Mouse (Mus musculus) stomach, embryonic 16.5 days (tissue): ENCODE measurements around the gene Tmcc2. TPM values are rescaled to one million over a fixed set of nuclear protein-coding genes. Genes with fewer than 3 reads are reported as not detected.

ENCODE experiments used
- ATAC-seq: fragments of 200-750 bp; cut with Nextera tagmentation; 2 replicates; pipeline ENCODE4 v1.8.0; 2017; ENCODE audit warnings: moderate number of reproducible peaks, moderate TSS enrichment; ENCODE audit not compliant: insufficient read depth, low FRiP score
- H3K27ac ChIP-seq: fragments of 300-500 bp; sonication (generic); 2 replicates; pipeline ENCODE4 v1.5.1; 2014; ENCODE audit warnings: low read length
- H3K27me3 ChIP-seq: fragments of 300-500 bp; sonication (generic); 2 replicates; pipeline ENCODE4 v1.6.1; 2014; ENCODE audit warnings: low read length, control low read depth, mixed read lengths; ENCODE audit not compliant: control insufficient read depth, insufficient read depth
- H3K36me3 ChIP-seq: fragments of 300-500 bp; sonication (generic); 2 replicates; pipeline ENCODE4 v1.6.1; 2014; ENCODE audit warnings: low read length; ENCODE audit not compliant: control insufficient read depth, insufficient read depth
- H3K4me1 ChIP-seq: fragments of 300-500 bp; sonication (generic); 2 replicates; pipeline ENCODE4 v1.6.1; 2014; ENCODE audit warnings: low read length, control low read depth, mixed read lengths; ENCODE audit not compliant: control insufficient read depth, insufficient read depth
- H3K4me2 ChIP-seq: fragments of 300-500 bp; sonication (generic); 2 replicates; pipeline ENCODE4 v1.6.1; 2014; ENCODE audit warnings: low read depth, low read length, mixed read lengths
- H3K4me3 ChIP-seq: fragments of 300-500 bp; sonication (generic); replicated peaks from 2 replicates; pipeline ENCODE4 v1.5.1; 2014; ENCODE audit warnings: mild to moderate bottlenecking, low read length
- H3K9ac ChIP-seq: fragments of 300-500 bp; sonication (generic); 2 replicates; pipeline ENCODE4 v1.6.1; 2014; ENCODE audit warnings: low read length
- H3K9me3 ChIP-seq: fragments of 300-500 bp; sonication (generic); replicated peaks from 2 replicates; pipeline ENCODE4 v1.6.1; 2016; ENCODE audit warnings: low read length, control low read depth; ENCODE audit not compliant: control insufficient read depth
- WGBS: fragments of 180-500 bp; shearing (Covaris S2); extraction: QIAGEN DNeasy Blood & Tissue Kit; methylation state at CpG from one replicate; pipeline ENCODE4 v1.1.7; 2014; 5-methylcytosine and 5-hydroxymethylcytosine counted together
- polyA plus RNA-seq: library from polyadenylated mRNA; unstranded; fragments of >200 nt; fragmentation: Nextera tagmentation; extraction: Ambion mirVana; gene quantifications from 2 replicates; pipeline ENCODE4 v1.2.1, GENCODE M21; 2015

The Tmcc2 gene
- polyA plus RNA-seq, 1 experiment from 2014 or later, result 28.3 TPM

GRCm38 (mm10) chr1:132330397-132330796, 60.7 kb downstream of the Tmcc2 start:
- H3K36me3 ChIP-seq, result no peaks in the 10 kb centered on the region
- H3K4me3 ChIP-seq, result no peak overlapping the region
- no peaks in the 10 kb centered on the region for H3K9me3 ChIP-seq
- H3K27me3 ChIP-seq, result no peaks in the 10 kb centered on the region
- H3K27ac ChIP-seq, result no peak overlapping the region
- H3K9ac ChIP-seq, result no peak overlapping the region
- H3K4me2 ChIP-seq, result no peak overlapping the region
- H3K4me1 ChIP-seq, result peaks cover 23% of the 10 kb centered on the region
- WGBS, result 85% methylated on average over 15 of the region's 15 CpGs
- no peak for ATAC-seq

GRCm38 (mm10) chr1:132329656-132330055, 61.4 kb downstream of the Tmcc2 start:
- 82% methylated on average over 7 of the region's 7 CpGs for WGBS
- Histone ChIP-seq H3K4me2 (no peak overlapping the region), H3K36me3 (no peaks in the 10 kb centered on the region), H3K9ac (no peak overlapping the region), H3K4me1 (peaks cover 16% of the 10 kb centered on the region), H3K4me3 (no peak overlapping the region), H3K27ac (no peak overlapping the region), H3K9me3 (no peaks in the 10 kb centered on the region), H3K27me3 (no peaks in the 10 kb centered on the region)
- ATAC-seq, result no peak

DNA sequence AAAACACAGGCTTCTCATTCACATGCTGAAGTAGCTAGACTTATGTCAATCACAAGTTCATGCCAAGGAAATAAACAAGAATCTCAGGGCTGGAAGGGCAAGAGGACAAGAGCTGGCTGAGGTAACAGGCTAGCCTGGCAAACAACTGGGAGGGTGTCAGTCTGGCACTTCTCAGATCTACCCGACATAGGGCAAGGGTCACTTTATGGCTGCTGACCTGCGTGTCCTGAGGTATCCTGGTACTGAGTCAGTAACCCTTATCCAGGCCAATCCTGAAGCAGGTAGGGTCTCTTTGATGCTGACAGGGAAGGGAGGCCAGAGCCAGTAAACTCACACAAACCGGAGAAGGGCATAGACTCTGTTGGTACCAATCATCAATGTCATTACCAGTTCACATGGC, 62.5 kb downstream of the Tmcc2 start:
- Histone ChIP-seq H3K36me3 (no peaks in the 10 kb centered on the region), H3K4me1 (peaks cover 6% of the 10 kb centered on the region), H3K27me3 (no peaks in the 10 kb centered on the region), H3K27ac (no peak overlapping the region), H3K9me3 (no peaks in the 10 kb centered on the region), H3K9ac (no peak overlapping the region), H3K4me2 (no peak overlapping the region), H3K4me3 (no peak overlapping the region)
- no peak for ATAC-seq
- WGBS, result 65% methylated on average over 3 of the region's 3 CpGs

DNA sequence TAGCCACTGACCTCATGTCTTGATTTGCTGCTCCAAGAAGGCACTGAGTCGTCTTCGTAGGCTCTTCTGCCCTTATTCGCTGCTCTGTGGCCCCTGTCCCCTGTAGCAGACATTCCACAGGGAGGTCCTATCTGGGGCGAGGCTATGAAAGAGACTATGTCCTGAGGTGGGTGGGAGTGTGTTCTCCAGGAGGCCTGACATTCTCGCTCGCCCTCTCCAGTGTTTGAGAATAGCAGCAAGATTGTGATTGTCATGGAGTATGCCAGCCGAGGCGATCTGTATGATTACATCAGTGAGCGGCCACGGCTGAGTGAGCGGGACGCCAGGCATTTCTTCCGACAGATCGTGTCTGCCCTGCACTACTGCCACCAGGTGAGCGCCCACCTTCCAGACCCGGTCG, 63.6 kb downstream of the Tmcc2 start:
- no peak overlapping the region for H3K4me2 ChIP-seq
- H3K9me3 ChIP-seq, result no peaks in the 10 kb centered on the region
- no peak overlapping the region for H3K4me3 ChIP-seq
- no peak for ATAC-seq
- 76% methylated on average over 17 of the region's 17 CpGs for WGBS
- H3K27ac ChIP-seq, result no peak overlapping the region
- no peak overlapping the region for H3K9ac ChIP-seq
- no peaks in the 10 kb centered on the region for H3K36me3 ChIP-seq
- no peaks in the 10 kb centered on the region for H3K27me3 ChIP-seq
- H3K4me1 ChIP-seq, result peaks cover 7% of the 10 kb centered on the region

DNA sequence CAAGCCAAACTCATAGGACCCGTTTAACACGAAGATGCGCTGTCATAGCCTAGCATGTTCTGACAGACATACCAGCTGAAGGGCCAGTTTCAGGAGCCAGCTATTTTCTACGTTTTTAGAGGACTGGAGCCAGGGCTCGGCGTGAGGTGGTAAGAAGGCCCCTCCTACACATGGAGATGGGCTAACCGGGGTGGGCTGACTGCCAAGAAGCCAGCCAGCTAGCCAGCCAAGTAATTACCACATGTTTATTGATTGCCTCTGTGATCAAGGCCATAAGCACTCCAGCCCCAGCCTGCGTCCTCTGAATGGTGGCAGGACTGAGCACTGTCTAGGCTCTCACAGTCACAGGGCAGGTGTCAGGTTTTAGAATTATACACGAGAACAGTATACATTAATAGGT, 64.3 kb downstream of the Tmcc2 start:
- Histone ChIP-seq H3K27me3 (no peaks in the 10 kb centered on the region), H3K9ac (no peak overlapping the region), H3K36me3 (no peaks in the 10 kb centered on the region), H3K4me1 (peaks cover 9% of the 10 kb centered on the region), H3K27ac (no peak overlapping the region), H3K4me2 (no peak overlapping the region), H3K4me3 (no peak overlapping the region), H3K9me3 (no peaks in the 10 kb centered on the region)
- WGBS, result 53% methylated on average over 9 of the region's 9 CpGs
- peak; percentile 45; the same call in 1 of the 2 replicates for ATAC-seq

- Histone ChIP-seq H3K4me1 (peaks cover 21% of the 10 kb centered on the region), H3K9ac (peak overlapping the region; percentile 3; the same call in 1 of the 2 replicates), H3K4me3 (no peak overlapping the region), H3K27ac (peak overlapping the region; percentile 32; the same call in 1 of the 2 replicates), H3K9me3 (no peaks in the 10 kb centered on the region), H3K36me3 (no peaks in the 10 kb centered on the region), H3K4me2 (peak overlapping the region; percentile 6; the same call in 1 of the 2 replicates), H3K27me3 (no peaks in the 10 kb centered on the region)
- WGBS, result 38% methylated on average over 13 of the region's 13 CpGs
- ATAC-seq, result no peak
Observed at GRCm38 (mm10) chr1:132322711-132323542, 68.2 kb downstream of the Tmcc2 start.

GRCm38 (mm10) chr1:132321821-132322580, 69.1 kb downstream of the Tmcc2 start:
- WGBS, result 66% methylated on average over 7 of the region's 7 CpGs
- Histone ChIP-seq H3K27ac (peak overlapping the region; percentile 32; the same call in 1 of the 2 replicates), H3K9me3 (no peaks in the 10 kb centered on the region), H3K4me2 (0 out of 2 replicates have a peak overlapping the region, but pooled peaks have one; percentile 6), H3K9ac (0 out of 2 replicates have a peak overlapping the region, but pooled peaks have one; percentile 3), H3K27me3 (no peaks in the 10 kb centered on the region), H3K4me1 (peaks cover 21% of the 10 kb centered on the region), H3K36me3 (no peaks in the 10 kb centered on the region), H3K4me3 (no peak overlapping the region)
- ATAC-seq, result no peak

- no peaks in the 10 kb centered on the region for H3K9me3 ChIP-seq
- peak; percentile 54 for ATAC-seq
- peak overlapping the region; percentile 71 for H3K27ac ChIP-seq
- peaks cover 24% of the 10 kb centered on the region for H3K4me1 ChIP-seq
- H3K27me3 ChIP-seq, result no peaks in the 10 kb centered on the region
- H3K9ac ChIP-seq, result no peak overlapping the region
- no peak overlapping the region for H3K4me2 ChIP-seq
- WGBS, result 43% methylated on average over 5 of the region's 5 CpGs
- H3K36me3 ChIP-seq, result no peaks in the 10 kb centered on the region
- no peak overlapping the region for H3K4me3 ChIP-seq
Observed at GRCm38 (mm10) chr1:132319242-132319641, 71.8 kb downstream of the Tmcc2 start.
